Mouse (Mus musculus): ENCODE data around the gene Pnkd.

GRCm38 (mm10) chr1:74318711-74319110 is 34.0 kb downstream of the Pnkd start:
- TF ChIP-seq CTCF (IDR thresholded peaks at IDR 0.05; ENCODE audit: control insufficient read depth, insufficient read depth, insufficient read length) (no peak), CEBPB (IDR thresholded peaks at IDR 0.05; ENCODE audit: low read depth) (no peak), MYOG (IDR thresholded peaks at IDR 0.05; ENCODE audit: control insufficient read depth, extremely low read depth, insufficient read length) (no peak), USF1 (IDR thresholded peaks at IDR 0.05; ENCODE audit: low read depth) (no peak), MAX (IDR thresholded peaks at IDR 0.05) (no peak)

Measured in C2C12 (cell line).